Mouse (Mus musculus): ENCODE measurements around the gene Spi1. TPM values are rescaled to one million over a fixed set of nuclear protein-coding genes. Genes with fewer than 3 reads are reported as not detected.
A peak's percentile ranks its signal among the peaks of the same experiment; 100 is the strongest.
"Not testable (repeated sequence)": the region's sequence is repeated elsewhere in the genome, so short reads cannot be mapped to it uniquely, and the experiment has no call there.

Spi1 gene
- polyA plus RNA-seq (2011; ENCODE audit: insufficient read depth, insufficient read length, low replicate concordance, missing spikeins) = 28.0 and 65.7 TPM in 2 replicates

GRCm38 (mm10) chr2:91081775-91082695 is at the start of gene Spi1:
Gene Spi1, plus strand, starts transcription at chr2:91082390.
- peaks cover 14% of the 10 kb centered on the region for H3K4me1 ChIP-seq (ENCODE audit: control insufficient read depth, insufficient read depth, low read length)
- H3K4me3 ChIP-seq (replicated peaks; ENCODE audit: control insufficient read depth, low read depth, low read length) = peak within 1 kb of the TSS; percentile 59
- 20% methylated on average over 13 of the region's 13 CpGs for WGBS
- peak; percentile 40; the same call in 1 of the 2 replicates for TF ChIP-seq POLR2A (IDR thresholded peaks at IDR 0.05; ENCODE audit: borderline replicate concordance, control insufficient read depth, low read depth, low read length)
- no peak for TF ChIP-seq CTCF (IDR thresholded peaks at IDR 0.05; ENCODE audit: control insufficient read depth, insufficient read depth, low read length)
- H3K27ac ChIP-seq (ENCODE audit: control insufficient read depth, insufficient read depth, low read depth, low read length, poor library complexity) = peak within 1 kb of the TSS; percentile 89

- TF ChIP-seq CTCF (IDR thresholded peaks at IDR 0.05; ENCODE audit: control insufficient read depth, insufficient read depth, low read length) (0 out of 2 replicates have a peak, but pooled peaks have one; percentile 6), POLR2A (IDR thresholded peaks at IDR 0.05; ENCODE audit: borderline replicate concordance, control insufficient read depth, low read depth, low read length) (no peak)
- no peaks in the 10 kb centered on the region; the same call in 1 of the 2 replicates for H3K4me1 ChIP-seq (ENCODE audit: control insufficient read depth, insufficient read depth, low read length)
- WGBS = 24% methylated on average over 3 of the region's 3 CpGs
- H3K27ac ChIP-seq (ENCODE audit: control insufficient read depth, insufficient read depth, low read depth, low read length, poor library complexity) = no peak overlapping the region
- H3K4me3 ChIP-seq (replicated peaks; ENCODE audit: control insufficient read depth, low read depth, low read length) = no peak overlapping the region
These were observed 49.2 kb upstream of the Spi1 start for GRCm38 (mm10) chr2:91033000-91033399.

GRCm38 (mm10) chr2:91035385-91035784 is 46.8 kb upstream of the Spi1 start, which contains the start of gene Rapsn:
Gene Rapsn, plus strand, starts transcription at chr2:91035620.
- no peaks in the 10 kb centered on the region for H3K4me1 ChIP-seq (ENCODE audit: control insufficient read depth, insufficient read depth, low read length)
- TF ChIP-seq CTCF (IDR thresholded peaks at IDR 0.05; ENCODE audit: control insufficient read depth, insufficient read depth, low read length) (no peak), POLR2A (IDR thresholded peaks at IDR 0.05; ENCODE audit: borderline replicate concordance, control insufficient read depth, low read depth, low read length) (no peak)
- WGBS = 75% methylated on average over 9 of the region's 9 CpGs

GRCm38 (mm10) chr2:91041786-91042185 is 40.4 kb upstream of the Spi1 start:
- H3K4me1 ChIP-seq (ENCODE audit: control insufficient read depth, insufficient read depth, low read length) = no peaks in the 10 kb centered on the region
- 73% methylated on average over 8 of the region's 8 CpGs for WGBS
- no peak overlapping the region for H3K27ac ChIP-seq (ENCODE audit: control insufficient read depth, insufficient read depth, low read depth, low read length, poor library complexity)

More at GRCm38 (mm10) chr2:91035385-91035784, 46.8 kb upstream of the Spi1 start, which contains the start of gene Rapsn:
- Histone ChIP-seq H3K4me3 (replicated peaks; ENCODE audit: control insufficient read depth, low read depth, low read length) (no peak within 1 kb of the TSS), H3K27ac (ENCODE audit: control insufficient read depth, insufficient read depth, low read depth, low read length, poor library complexity) (no peak within 1 kb of the TSS)

GRCm38 (mm10) chr2:91042651-91043398 is 39.4 kb upstream of the Spi1 start:
- Histone ChIP-seq H3K27ac (ENCODE audit: control insufficient read depth, insufficient read depth, low read depth, low read length, poor library complexity) (no peak overlapping the region), H3K4me3 (replicated peaks; ENCODE audit: control insufficient read depth, low read depth, low read length) (no peak overlapping the region)

More at GRCm38 (mm10) chr2:91041786-91042185, 40.4 kb upstream of the Spi1 start:
- no peak overlapping the region for H3K4me3 ChIP-seq (replicated peaks; ENCODE audit: control insufficient read depth, low read depth, low read length)
- TF ChIP-seq POLR2A (IDR thresholded peaks at IDR 0.05; ENCODE audit: borderline replicate concordance, control insufficient read depth, low read depth, low read length) (no peak), CTCF (IDR thresholded peaks at IDR 0.05; ENCODE audit: control insufficient read depth, insufficient read depth, low read length) (no peak)

GRCm38 (mm10) chr2:91044727-91045126 is 37.5 kb upstream of the Spi1 start:
- no peak for TF ChIP-seq CTCF (IDR thresholded peaks at IDR 0.05; ENCODE audit: control insufficient read depth, insufficient read depth, low read length)
- no peak for TF ChIP-seq POLR2A (IDR thresholded peaks at IDR 0.05; ENCODE audit: borderline replicate concordance, control insufficient read depth, low read depth, low read length)
- H3K4me1 ChIP-seq (ENCODE audit: control insufficient read depth, insufficient read depth, low read length) = no peaks in the 10 kb centered on the region
- no peak overlapping the region for H3K4me3 ChIP-seq (replicated peaks; ENCODE audit: control insufficient read depth, low read depth, low read length)
- H3K27ac ChIP-seq (ENCODE audit: control insufficient read depth, insufficient read depth, low read depth, low read length, poor library complexity) = no peak overlapping the region
- 84% methylated on average over 13 of the region's 13 CpGs for WGBS

More at GRCm38 (mm10) chr2:91042651-91043398, 39.4 kb upstream of the Spi1 start:
- WGBS = 30% methylated on average over 21 of the region's 21 CpGs
- TF ChIP-seq POLR2A (IDR thresholded peaks at IDR 0.05; ENCODE audit: borderline replicate concordance, control insufficient read depth, low read depth, low read length) (no peak), CTCF (IDR thresholded peaks at IDR 0.05; ENCODE audit: control insufficient read depth, insufficient read depth, low read length) (no peak)
- no peaks in the 10 kb centered on the region for H3K4me1 ChIP-seq (ENCODE audit: control insufficient read depth, insufficient read depth, low read length)

GRCm38 (mm10) chr2:91045805-91046204 is 36.4 kb upstream of the Spi1 start:
- 50% methylated on average over 1 of the region's 1 CpGs for WGBS
- H3K4me1 ChIP-seq (ENCODE audit: control insufficient read depth, insufficient read depth, low read length); H3K27ac ChIP-seq (ENCODE audit: control insufficient read depth, insufficient read depth, low read depth, low read length, poor library complexity): not testable (repeated sequence)

GRCm38 (mm10) chr2:91047359-91047758 is 34.8 kb upstream of the Spi1 start:
- TF ChIP-seq POLR2A (IDR thresholded peaks at IDR 0.05; ENCODE audit: borderline replicate concordance, control insufficient read depth, low read depth, low read length) (no peak), CTCF (IDR thresholded peaks at IDR 0.05; ENCODE audit: control insufficient read depth, insufficient read depth, low read length) (no peak)
- Histone ChIP-seq H3K4me1 (ENCODE audit: control insufficient read depth, insufficient read depth, low read length) (no peaks in the 10 kb centered on the region), H3K4me3 (replicated peaks; ENCODE audit: control insufficient read depth, low read depth, low read length) (no peak overlapping the region), H3K27ac (ENCODE audit: control insufficient read depth, insufficient read depth, low read depth, low read length, poor library complexity) (no peak overlapping the region)
- WGBS = 74% methylated on average over 9 of the region's 9 CpGs

More at GRCm38 (mm10) chr2:91045805-91046204, 36.4 kb upstream of the Spi1 start:
- H3K4me3 ChIP-seq (replicated peaks; ENCODE audit: control insufficient read depth, low read depth, low read length) = not testable (repeated sequence)

Data from bone marrow, adult 2 months (tissue).